Mouse (Mus musculus): ENCODE data around the gene Rnf224.

GRCm38 (mm10) chr2:25246183-25247072 lies 9.8 kb upstream of the Rnf224 start, which contains the start of gene AL732309.1:
- TF ChIP-seq CTCF (IDR thresholded peaks at IDR 0.05; ENCODE audit: low read depth) (no peak), EP300 (IDR thresholded peaks at IDR 0.05; ENCODE audit: low read depth) (no peak)

Measured in heart, postnatal 0 days (tissue).